Mouse (Mus musculus) neural tube, embryonic 12.5 days (tissue): Measurements from ENCODE around the gene Calca. TPM values are rescaled to one million over a fixed set of nuclear protein-coding genes. Genes with fewer than 3 reads are reported as not detected.

ENCODE experiments used
- polyA plus RNA-seq: library from polyadenylated mRNA; unstranded; fragments of >200 nt; fragmentation: Nextera tagmentation; extraction: Ambion mirVana; gene quantifications from 2 replicates; pipeline ENCODE4 v1.2.1, GENCODE M21; 2016

Calca gene
- polyA plus RNA-seq, 1 experiment from 2014 or later: 6.4 TPM

Other genes starting within 250 kb of the Calca start
- gene Pde3b, start 221.1 kb downstream of the Calca start, polyA plus RNA-seq: 8.7 and 9.1 TPM in 2 replicates
- 1.3 TPM in 2 replicates for gene Cyp2r1, start 73.4 kb downstream of the Calca start, polyA plus RNA-seq
- 1.8 and 1.9 TPM in 2 replicates for gene Calcb, start 82.3 kb upstream of the Calca start, polyA plus RNA-seq
- gene Insc, start 107.3 kb upstream of the Calca start, polyA plus RNA-seq: 12.3 and 13.7 TPM in 2 replicates